Mouse (Mus musculus): ENCODE results near the gene Iqsec3. TPM values are rescaled to one million over a fixed set of nuclear protein-coding genes. Genes with fewer than 3 reads are reported as not detected.

Gene Iqsec3
- total and polyA plus RNA-seq, 2 experiments from 2014 or later = 10.7 to 50.3 TPM

- peak; percentile 63 for ATAC-seq (ENCODE audit: low FRiP score)
- TF ChIP-seq CTCF (IDR thresholded peaks at IDR 0.05) = peak; percentile 96
- WGBS = 23% methylated on average over 3 of the region's 3 CpGs
Measured at GRCm38 (mm10) chr6:121337770-121338518, 135.5 kb downstream of the Iqsec3 start.

DNA sequence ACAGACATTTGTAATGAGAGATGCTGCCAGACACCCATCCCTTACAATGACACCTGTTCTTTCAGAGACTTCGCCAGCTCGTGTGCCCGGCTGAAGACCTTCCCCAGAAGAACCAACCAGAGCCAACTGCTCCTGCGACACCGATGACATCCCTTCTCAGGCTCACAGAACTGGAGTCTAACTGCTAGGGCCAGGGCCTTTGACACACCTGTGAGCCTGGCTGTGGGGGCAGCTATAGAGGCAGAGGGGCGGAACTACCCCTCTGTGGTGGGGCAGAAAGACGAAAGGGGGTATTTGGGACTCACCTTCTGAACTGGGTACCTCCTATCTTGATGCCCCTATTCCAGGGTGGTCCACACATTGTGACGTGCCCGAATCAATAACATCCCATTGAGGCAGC, 136.2 kb downstream of the Iqsec3 start:
- ATAC-seq (ENCODE audit: low FRiP score) (no peak), DNase-seq (ENCODE audit: low spot score) (no peak)
- no peaks in the 10 kb centered on the region for H3K4me1 ChIP-seq (ENCODE audit: insufficient read depth, low read length)
- H3K36me3 ChIP-seq (ENCODE audit: insufficient read depth, low read length) = no peaks in the 10 kb centered on the region
- H3K9me3 ChIP-seq (ENCODE audit: low read length) = no peaks in the 10 kb centered on the region
- H3K4me3 ChIP-seq (ENCODE audit: low read depth, low read length) = no peak overlapping the region
- H3K27me3 ChIP-seq (ENCODE audit: insufficient read depth, low read length) = no peaks in the 10 kb centered on the region
- TF ChIP-seq CTCF (IDR thresholded peaks at IDR 0.05) = no peak
- no peak overlapping the region for H3K9ac ChIP-seq (replicated peaks; ENCODE audit: low read length, poor library complexity, severe bottlenecking)
- H3K4me2 ChIP-seq (ENCODE audit: low read depth, low read length, poor library complexity, severe bottlenecking) = no peak overlapping the region
- 95% methylated on average over 9 of the region's 9 CpGs for WGBS
- no peak overlapping the region for H3K27ac ChIP-seq (ENCODE audit: low read depth, low read length)

More at GRCm38 (mm10) chr6:121337770-121338518, 135.5 kb downstream of the Iqsec3 start:
- Histone ChIP-seq H3K9me3 (ENCODE audit: low read length) (no peaks in the 10 kb centered on the region), H3K4me1 (ENCODE audit: insufficient read depth, low read length) (no peaks in the 10 kb centered on the region), H3K9ac (replicated peaks; ENCODE audit: low read length, poor library complexity, severe bottlenecking) (no peak overlapping the region), H3K4me2 (ENCODE audit: low read depth, low read length, poor library complexity, severe bottlenecking) (no peak overlapping the region), H3K36me3 (ENCODE audit: insufficient read depth, low read length) (no peaks in the 10 kb centered on the region), H3K27ac (ENCODE audit: low read depth, low read length) (no peak overlapping the region), H3K4me3 (ENCODE audit: low read depth, low read length) (no peak overlapping the region), H3K27me3 (ENCODE audit: insufficient read depth, low read length) (no peaks in the 10 kb centered on the region)
- DNase-seq (ENCODE audit: low spot score) = peak; percentile 93

DNA sequence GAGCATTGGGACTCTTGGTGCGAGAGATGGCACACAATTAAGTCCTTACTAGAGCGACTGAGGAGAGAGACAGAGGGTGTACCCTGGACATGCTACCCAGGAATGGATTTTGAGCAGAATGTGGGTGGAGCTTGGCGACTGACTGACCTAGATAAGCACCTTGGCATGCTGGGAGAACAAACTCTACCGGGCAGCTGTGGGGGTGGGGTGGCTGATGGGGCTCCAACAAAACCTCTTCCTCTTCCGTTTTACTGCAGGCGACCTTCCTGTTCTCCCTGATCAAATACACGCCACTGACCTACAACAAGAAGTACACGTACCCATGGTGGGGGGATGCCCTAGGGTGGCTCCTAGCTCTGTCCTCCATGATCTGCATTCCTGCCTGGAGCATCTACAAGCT, 136.9 kb downstream of the Iqsec3 start:
- Histone ChIP-seq H3K4me3 (ENCODE audit: low read depth, low read length) (no peak overlapping the region), H3K9me3 (ENCODE audit: low read length) (no peaks in the 10 kb centered on the region), H3K9ac (replicated peaks; ENCODE audit: low read length, poor library complexity, severe bottlenecking) (no peak overlapping the region), H3K27ac (ENCODE audit: low read depth, low read length) (no peak overlapping the region), H3K27me3 (ENCODE audit: insufficient read depth, low read length) (no peaks in the 10 kb centered on the region), H3K4me1 (ENCODE audit: insufficient read depth, low read length) (no peaks in the 10 kb centered on the region), H3K4me2 (ENCODE audit: low read depth, low read length, poor library complexity, severe bottlenecking) (no peak overlapping the region), H3K36me3 (ENCODE audit: insufficient read depth, low read length) (no peaks in the 10 kb centered on the region)
- no peak for TF ChIP-seq CTCF (IDR thresholded peaks at IDR 0.05)
- ATAC-seq (ENCODE audit: low FRiP score) (no peak; the same call in 1 of the 2 replicates), DNase-seq (ENCODE audit: low spot score) (no peak)
- 75% methylated on average over 8 of the region's 8 CpGs for WGBS

- DNase-seq (ENCODE audit: low spot score) = no peak
- no peak overlapping the region for H3K27ac ChIP-seq (ENCODE audit: low read depth, low read length)
- no peak for TF ChIP-seq CTCF (IDR thresholded peaks at IDR 0.05)
Measured at GRCm38 (mm10) chr6:121335841-121336240, 137.6 kb downstream of the Iqsec3 start.

GRCm38 (mm10) chr6:121329848-121330508, 143.5 kb downstream of the Iqsec3 start:
- H3K9me3 ChIP-seq (ENCODE audit: low read length) = no peaks in the 10 kb centered on the region
- H3K36me3 ChIP-seq (ENCODE audit: insufficient read depth, low read length) = no peaks in the 10 kb centered on the region
- 20% methylated on average over 10 of the region's 10 CpGs for WGBS
- ATAC-seq (ENCODE audit: low FRiP score) (no peak), DNase-seq (ENCODE audit: low spot score) (peak; percentile 55)
- H3K4me3 ChIP-seq (ENCODE audit: low read depth, low read length) = no peak overlapping the region
- no peak overlapping the region for H3K27ac ChIP-seq (ENCODE audit: low read depth, low read length)
- no peaks in the 10 kb centered on the region for H3K27me3 ChIP-seq (ENCODE audit: insufficient read depth, low read length)
- no peak; the same call in 1 of the 2 replicates for TF ChIP-seq CTCF (IDR thresholded peaks at IDR 0.05)
- no peak overlapping the region for H3K9ac ChIP-seq (replicated peaks; ENCODE audit: low read length, poor library complexity, severe bottlenecking)
- no peak overlapping the region for H3K4me2 ChIP-seq (ENCODE audit: low read depth, low read length, poor library complexity, severe bottlenecking)
- peaks cover 4% of the 10 kb centered on the region for H3K4me1 ChIP-seq (ENCODE audit: insufficient read depth, low read length)

More at GRCm38 (mm10) chr6:121335841-121336240, 137.6 kb downstream of the Iqsec3 start:
- no peaks in the 10 kb centered on the region for H3K9me3 ChIP-seq (ENCODE audit: low read length)
- no peak overlapping the region for H3K9ac ChIP-seq (replicated peaks; ENCODE audit: low read length, poor library complexity, severe bottlenecking)
- no peak overlapping the region for H3K4me2 ChIP-seq (ENCODE audit: low read depth, low read length, poor library complexity, severe bottlenecking)
- no peaks in the 10 kb centered on the region for H3K4me1 ChIP-seq (ENCODE audit: insufficient read depth, low read length)
- 92% methylated on average over 9 of the region's 9 CpGs for WGBS
- H3K4me3 ChIP-seq (ENCODE audit: low read depth, low read length) = no peak overlapping the region
- H3K36me3 ChIP-seq (ENCODE audit: insufficient read depth, low read length) = no peaks in the 10 kb centered on the region
- no peaks in the 10 kb centered on the region for H3K27me3 ChIP-seq (ENCODE audit: insufficient read depth, low read length)
- no peak for ATAC-seq (ENCODE audit: low FRiP score)

GRCm38 (mm10) chr6:121328417-121328884, 145.0 kb downstream of the Iqsec3 start:
- Histone ChIP-seq H3K27ac (ENCODE audit: low read depth, low read length) (no peak overlapping the region), H3K9me3 (ENCODE audit: low read length) (no peaks in the 10 kb centered on the region), H3K9ac (replicated peaks; ENCODE audit: low read length, poor library complexity, severe bottlenecking) (no peak overlapping the region), H3K4me3 (ENCODE audit: low read depth, low read length) (no peak overlapping the region), H3K4me1 (ENCODE audit: insufficient read depth, low read length) (peaks cover 4% of the 10 kb centered on the region), H3K36me3 (ENCODE audit: insufficient read depth, low read length) (no peaks in the 10 kb centered on the region), H3K27me3 (ENCODE audit: insufficient read depth, low read length) (no peaks in the 10 kb centered on the region), H3K4me2 (ENCODE audit: low read depth, low read length, poor library complexity, severe bottlenecking) (no peak overlapping the region)
- peak; percentile 68 for DNase-seq (ENCODE audit: low spot score)
- no peak for TF ChIP-seq CTCF (IDR thresholded peaks at IDR 0.05)
- no peak for ATAC-seq (ENCODE audit: low FRiP score)
- 33% methylated on average over 9 of the region's 9 CpGs for WGBS
